Mouse (Mus musculus) midbrain, embryonic 11.5 days (tissue): Measurements from ENCODE around the gene Aqp2. TPM values are rescaled to one million over a fixed set of nuclear protein-coding genes. Genes with fewer than 3 reads are reported as not detected.

Experiments used
- ATAC-seq: fragments of 200-750 bp; cut with Nextera tagmentation; 2 replicates; pipeline ENCODE4 v1.8.0; 2017; ENCODE audit warnings: moderate TSS enrichment, moderate library complexity; ENCODE audit not compliant: low FRiP score
- DNase-seq: peaks from one replicate; pipeline ENCODE4 v3.0.0; 2015; ENCODE audit warnings: low spot score; ENCODE audit errors: missing footprints
- H3K27ac ChIP-seq: fragments of 300-500 bp; sonication (generic); 2 replicates; pipeline ENCODE4 v1.5.1; 2014; ENCODE audit warnings: low read depth, low read length
- H3K27me3 ChIP-seq: fragments of 300-500 bp; sonication (generic); 2 replicates; pipeline ENCODE4 v1.6.1; 2014; ENCODE audit warnings: mild to moderate bottlenecking, low read length, moderate library complexity, mixed read lengths; ENCODE audit not compliant: control insufficient read depth, insufficient read depth
- H3K36me3 ChIP-seq: fragments of 300-500 bp; sonication (generic); 2 replicates; pipeline ENCODE4 v1.6.1; 2014; ENCODE audit warnings: mild to moderate bottlenecking, low read length, moderate library complexity, mixed read lengths; ENCODE audit not compliant: control insufficient read depth, insufficient read depth
- H3K4me1 ChIP-seq: fragments of 300-500 bp; sonication (generic); 2 replicates; pipeline ENCODE4 v1.6.1; 2014; ENCODE audit warnings: low read length; ENCODE audit not compliant: control insufficient read depth, insufficient read depth
- H3K4me2 ChIP-seq: fragments of 300-500 bp; sonication (generic); 2 replicates; pipeline ENCODE4 v1.6.1; 2014; ENCODE audit warnings: mild to moderate bottlenecking, moderate library complexity
- H3K4me3 ChIP-seq: fragments of 300-500 bp; sonication (generic); 2 replicates; pipeline ENCODE4 v1.5.1; 2014; ENCODE audit warnings: low read depth, low read length
- H3K9ac ChIP-seq: fragments of 300-500 bp; sonication (generic); 2 replicates; pipeline ENCODE4 v1.6.1; 2014; ENCODE audit warnings: low read length
- H3K9me3 ChIP-seq: fragments of 300-500 bp; sonication (generic); 2 replicates; pipeline ENCODE4 v1.6.1; 2016; ENCODE audit warnings: low read length; ENCODE audit not compliant: control insufficient read depth
- WGBS: fragments of 180-500 bp; shearing (Covaris S2); extraction: QIAGEN DNeasy Blood & Tissue Kit; methylation state at CpG from one replicate; pipeline ENCODE4 v1.1.7; 2014; 5-methylcytosine and 5-hydroxymethylcytosine counted together
- polyA plus RNA-seq: library from polyadenylated mRNA; unstranded; fragments of >200 nt; fragmentation: Nextera tagmentation; extraction: Ambion mirVana; gene quantifications from 2 replicates; pipeline ENCODE4 v1.2.1, GENCODE M21; 2014

Aqp2 gene
- polyA plus RNA-seq, 1 experiment from 2014 or later, result not detected

DNA sequence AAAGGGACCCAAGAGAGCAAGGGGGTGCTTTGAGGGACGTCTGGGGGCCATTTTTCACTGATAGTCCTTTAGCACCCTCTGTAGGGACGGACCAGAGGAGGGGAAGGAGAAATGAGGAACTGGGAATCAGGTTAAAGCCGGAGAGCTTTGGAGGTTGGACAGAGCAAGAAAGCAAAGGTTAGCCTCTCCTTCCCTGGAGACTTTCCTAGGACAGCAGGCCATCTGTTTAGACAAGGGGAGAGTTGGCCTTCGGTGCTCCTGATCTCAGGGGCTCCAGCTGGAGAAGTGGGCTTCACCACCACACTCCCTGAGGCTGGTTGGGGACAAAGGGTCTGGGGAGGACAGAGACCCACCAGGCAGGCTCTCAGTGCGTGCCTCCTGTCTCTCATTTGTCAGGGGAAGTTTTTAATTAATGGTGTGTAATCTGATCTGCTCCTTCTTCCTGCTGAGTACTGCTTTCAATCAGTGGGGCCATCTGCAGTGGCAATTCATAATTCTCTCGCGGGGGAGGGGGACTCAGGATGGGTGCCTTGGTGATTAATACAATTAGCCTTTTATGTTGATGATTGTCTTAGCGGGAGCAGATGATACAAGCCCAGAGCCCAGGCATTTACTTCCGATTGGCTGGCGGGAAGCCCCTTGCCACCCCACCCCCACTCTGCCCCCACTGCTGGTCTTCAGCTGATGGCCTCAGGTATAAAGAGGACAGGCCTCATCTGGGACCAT is 28.7 kb downstream of the Aqp2 start:
- H3K9ac ChIP-seq, result no peak overlapping the region
- WGBS, result 20% methylated on average over 10 of the region's 10 CpGs
- peak overlapping the region; percentile 35; the same call in 1 of the 2 replicates for H3K27ac ChIP-seq
- peak; percentile 63; the same call in 1 of the 2 replicates for ATAC-seq
- peaks cover 14% of the 10 kb centered on the region for H3K4me1 ChIP-seq
- no peak overlapping the region for H3K4me2 ChIP-seq
- H3K27me3 ChIP-seq, result no peaks in the 10 kb centered on the region
- no peak overlapping the region for H3K4me3 ChIP-seq
- H3K36me3 ChIP-seq, result no peaks in the 10 kb centered on the region
- DNase-seq, result peak; percentile 82
- no peaks in the 10 kb centered on the region for H3K9me3 ChIP-seq

DNA sequence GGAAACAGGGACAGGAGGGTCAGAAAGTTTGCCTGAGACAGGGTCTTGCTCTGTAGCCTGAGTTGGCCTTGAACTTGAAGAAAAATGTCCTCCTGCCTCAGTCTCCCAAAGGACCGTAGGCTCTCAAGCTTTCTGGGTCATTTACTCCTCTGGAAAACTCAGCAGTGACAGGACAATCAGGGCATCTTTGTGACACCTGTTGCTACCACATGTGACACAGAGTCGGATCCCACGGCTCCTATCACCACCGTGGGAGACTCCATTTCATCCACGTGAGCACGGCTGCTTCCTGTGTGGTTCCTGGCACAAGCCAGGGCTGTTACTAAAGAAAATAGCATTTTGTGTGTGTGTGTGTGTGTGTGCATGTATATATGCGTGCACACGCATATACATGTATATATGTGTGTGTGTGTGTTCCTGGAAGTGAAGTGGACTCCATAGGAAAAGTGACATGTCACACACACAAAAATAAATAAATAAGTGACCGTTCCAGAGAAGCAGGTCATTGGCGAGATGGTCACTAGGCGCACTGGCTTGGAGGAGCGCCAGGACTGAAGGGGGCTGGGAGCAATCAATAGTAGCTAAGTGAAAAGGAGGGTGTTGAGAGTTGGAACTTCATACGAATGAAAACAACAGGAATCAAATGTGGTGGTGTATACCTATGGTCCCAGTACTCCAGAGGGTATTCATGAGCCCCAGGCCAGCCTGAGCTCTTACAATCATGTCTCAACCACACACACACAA is 29.7 kb downstream of the Aqp2 start:
- Histone ChIP-seq H3K9ac (no peak overlapping the region), H3K27ac (no peak overlapping the region), H3K36me3 (no peaks in the 10 kb centered on the region), H3K4me1 (peaks cover 14% of the 10 kb centered on the region), H3K4me2 (no peak overlapping the region), H3K9me3 (no peaks in the 10 kb centered on the region), H3K27me3 (no peaks in the 10 kb centered on the region), H3K4me3 (no peak overlapping the region)
- WGBS, result 90% methylated on average over 13 of the region's 13 CpGs
- ATAC-seq, result no peak
- DNase-seq, result no peak

DNA sequence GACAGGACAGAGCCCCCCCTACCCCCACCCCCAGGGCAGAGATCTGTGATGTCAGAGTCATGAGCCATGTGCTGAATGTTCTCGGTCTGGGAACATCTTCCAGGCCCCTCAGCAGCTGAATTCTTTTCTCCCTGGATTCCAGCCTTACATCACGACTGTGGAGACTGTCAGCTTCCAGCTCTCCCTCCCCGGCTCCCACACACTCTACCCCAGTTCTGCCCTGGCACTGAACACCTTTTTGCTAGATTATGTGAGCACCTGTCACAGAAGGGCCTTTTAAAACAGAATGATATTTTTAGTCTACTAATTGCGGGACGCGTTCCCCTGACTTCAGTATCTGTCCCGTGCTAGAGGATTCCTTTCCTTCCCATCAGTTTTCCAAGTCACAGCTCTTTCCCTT is 32.7 kb downstream of the Aqp2 start:
- no peaks in the 10 kb centered on the region for H3K9me3 ChIP-seq
- peaks cover 19% of the 10 kb centered on the region for H3K4me1 ChIP-seq
- no peaks in the 10 kb centered on the region for H3K36me3 ChIP-seq
- no peak overlapping the region for H3K4me2 ChIP-seq
- H3K27ac ChIP-seq, result no peak overlapping the region
- H3K9ac ChIP-seq, result no peak overlapping the region
- WGBS, result 72% methylated on average over 7 of the region's 7 CpGs
- ATAC-seq (no peak), DNase-seq (no peak)
- H3K4me3 ChIP-seq, result no peak overlapping the region
- no peaks in the 10 kb centered on the region for H3K27me3 ChIP-seq

DNA sequence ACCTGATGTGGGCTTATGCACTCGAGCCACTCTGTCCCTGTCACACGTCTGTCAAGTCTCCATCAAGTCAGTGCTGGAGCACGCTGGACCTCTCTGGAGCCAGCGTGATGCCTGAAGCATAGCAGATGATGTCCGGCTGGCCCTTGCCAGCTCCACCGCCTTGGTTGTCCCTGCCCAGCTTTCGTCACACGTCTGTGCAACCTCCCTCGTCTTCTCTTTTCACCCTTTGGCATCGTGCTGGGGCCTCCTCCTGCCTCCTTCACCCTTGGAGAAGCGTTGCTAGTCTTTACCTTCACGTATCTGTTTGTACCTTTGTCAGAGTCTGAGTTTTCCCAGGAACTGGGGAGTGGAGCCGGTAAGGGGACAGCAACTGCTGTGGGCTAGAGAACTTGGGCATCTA is 35.4 kb downstream of the Aqp2 start:
- Histone ChIP-seq H3K27ac (no peak overlapping the region), H3K4me2 (no peak overlapping the region), H3K9ac (no peak overlapping the region), H3K27me3 (no peaks in the 10 kb centered on the region), H3K9me3 (no peaks in the 10 kb centered on the region), H3K36me3 (no peaks in the 10 kb centered on the region), H3K4me3 (no peak overlapping the region), H3K4me1 (0 out of 2 replicates have a peak, but pooled peaks cover 10% of the 10 kb centered on the region)
- 76% methylated on average over 13 of the region's 13 CpGs for WGBS
- DNase-seq (no peak), ATAC-seq (no peak)

DNA sequence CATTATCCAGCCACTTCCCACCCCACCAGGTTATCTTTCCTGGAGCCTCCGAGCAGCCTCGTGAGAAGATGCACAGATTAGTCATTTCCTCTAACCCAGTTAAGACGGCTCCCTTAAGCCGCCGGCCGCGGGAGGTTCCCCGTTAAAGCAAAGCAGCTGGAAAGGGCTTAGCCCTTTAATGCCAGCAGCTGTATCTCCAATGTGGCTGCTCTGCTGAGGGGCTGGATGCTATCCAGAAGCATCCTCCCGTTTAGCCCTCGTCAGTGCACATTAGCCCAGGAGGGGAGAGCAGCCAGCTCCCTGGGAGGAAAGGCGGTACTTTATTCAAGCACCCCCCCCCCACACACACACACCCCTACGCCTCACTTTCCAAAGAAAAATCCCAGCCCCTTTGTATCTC is 35.9 kb downstream of the Aqp2 start:
- WGBS, result 5% methylated on average over 12 of the region's 12 CpGs
- H3K27ac ChIP-seq, result no peak overlapping the region
- peak overlapping the region; percentile 20; the same call in 1 of the 2 replicates for H3K9ac ChIP-seq
- H3K27me3 ChIP-seq, result no peaks in the 10 kb centered on the region
- ATAC-seq (no peak), DNase-seq (no peak)
- no peaks in the 10 kb centered on the region for H3K9me3 ChIP-seq
- H3K4me1 ChIP-seq, result 0 out of 2 replicates have a peak, but pooled peaks cover 10% of the 10 kb centered on the region
- H3K36me3 ChIP-seq, result no peaks in the 10 kb centered on the region
- H3K4me2 ChIP-seq, result no peak overlapping the region
- H3K4me3 ChIP-seq, result no peak overlapping the region

DNA sequence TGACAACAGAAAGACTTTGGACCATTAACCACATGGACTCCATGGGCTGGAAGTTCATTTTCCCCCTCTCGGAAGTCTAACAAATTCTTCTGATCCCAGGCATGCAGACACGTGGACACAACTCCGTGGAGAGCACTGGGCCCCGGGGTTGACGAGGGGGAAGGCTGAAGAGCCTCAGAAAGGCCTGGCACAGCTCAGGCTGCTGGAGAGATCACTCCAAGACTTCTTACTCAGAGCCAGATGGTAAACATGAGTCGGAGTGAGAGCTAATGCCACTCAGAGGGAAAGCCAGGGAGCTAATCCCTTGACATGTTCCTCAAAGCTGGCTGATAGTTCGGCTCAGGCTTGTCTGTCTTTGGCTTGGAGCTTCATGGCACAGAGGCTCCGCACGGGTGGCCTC is 36.4 kb downstream of the Aqp2 start:
- 0 out of 2 replicates have a peak, but pooled peaks cover 10% of the 10 kb centered on the region for H3K4me1 ChIP-seq
- DNase-seq (no peak), ATAC-seq (no peak)
- no peak overlapping the region for H3K4me2 ChIP-seq
- no peaks in the 10 kb centered on the region for H3K36me3 ChIP-seq
- no peaks in the 10 kb centered on the region for H3K27me3 ChIP-seq
- no peaks in the 10 kb centered on the region for H3K9me3 ChIP-seq
- no peak overlapping the region for H3K9ac ChIP-seq
- 36% methylated on average over 9 of the region's 9 CpGs for WGBS
- no peak overlapping the region for H3K27ac ChIP-seq
- H3K4me3 ChIP-seq, result no peak overlapping the region

DNA sequence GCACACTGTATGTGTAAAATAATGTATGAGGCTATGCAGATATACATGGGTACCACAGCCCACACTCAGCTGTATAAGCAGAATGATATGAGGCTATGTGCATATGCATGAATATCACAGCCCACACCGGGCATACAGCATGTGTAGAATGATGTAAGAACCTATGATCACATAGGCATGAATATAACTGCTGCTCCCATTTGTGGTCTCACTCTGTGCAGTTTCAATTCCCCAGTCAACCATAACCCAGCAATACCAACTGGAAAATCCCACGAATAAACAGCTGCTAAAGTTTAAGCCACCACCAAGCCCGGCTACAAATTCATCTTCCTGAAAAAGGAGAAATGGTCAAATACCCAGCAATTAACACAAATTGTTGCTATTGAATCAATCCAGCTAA is 39.7 kb downstream of the Aqp2 start:
- Histone ChIP-seq H3K4me3 (no peak overlapping the region), H3K4me2 (no peak overlapping the region), H3K4me1 (0 out of 2 replicates have a peak, but pooled peaks cover 8% of the 10 kb centered on the region), H3K27me3 (no peaks in the 10 kb centered on the region), H3K9me3 (no peaks in the 10 kb centered on the region), H3K36me3 (peaks cover 12% of the 10 kb centered on the region), H3K9ac (no peak overlapping the region), H3K27ac (no peak overlapping the region)
- ATAC-seq (no peak), DNase-seq (no peak)
- WGBS, result 90% methylated on average over 3 of the region's 3 CpGs

DNA sequence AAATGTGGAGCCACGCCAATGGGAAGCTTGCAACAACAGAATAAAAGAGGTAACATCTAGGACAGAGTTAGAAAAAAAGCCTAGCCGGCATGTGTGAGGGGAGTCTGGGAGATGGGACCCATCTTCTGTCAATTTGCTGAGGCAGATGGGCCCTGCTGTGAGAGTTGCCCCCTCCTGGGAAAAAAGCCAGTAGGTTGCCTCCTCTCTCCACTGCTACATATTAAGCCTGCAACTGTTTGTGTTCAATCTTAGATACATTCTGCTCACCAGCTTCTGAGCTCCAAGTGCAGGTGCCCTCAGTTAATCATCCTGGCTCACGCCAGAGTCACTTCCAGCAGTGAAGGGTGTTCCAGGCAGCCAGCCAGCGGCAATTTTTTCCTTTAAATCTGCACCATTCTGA is 41.0 kb downstream of the Aqp2 start:
- Histone ChIP-seq H3K27me3 (no peaks in the 10 kb centered on the region), H3K4me3 (no peak overlapping the region), H3K36me3 (peaks cover 19% of the 10 kb centered on the region), H3K4me2 (no peak overlapping the region), H3K9ac (no peak overlapping the region), H3K27ac (no peak overlapping the region), H3K9me3 (no peaks in the 10 kb centered on the region), H3K4me1 (0 out of 2 replicates have a peak, but pooled peaks cover 7% of the 10 kb centered on the region)
- no peak for DNase-seq
- ATAC-seq, result no peak
- whole genome bisulfite sequencing, result 85% methylated on average over 4 of the region's 4 CpGs

DNA sequence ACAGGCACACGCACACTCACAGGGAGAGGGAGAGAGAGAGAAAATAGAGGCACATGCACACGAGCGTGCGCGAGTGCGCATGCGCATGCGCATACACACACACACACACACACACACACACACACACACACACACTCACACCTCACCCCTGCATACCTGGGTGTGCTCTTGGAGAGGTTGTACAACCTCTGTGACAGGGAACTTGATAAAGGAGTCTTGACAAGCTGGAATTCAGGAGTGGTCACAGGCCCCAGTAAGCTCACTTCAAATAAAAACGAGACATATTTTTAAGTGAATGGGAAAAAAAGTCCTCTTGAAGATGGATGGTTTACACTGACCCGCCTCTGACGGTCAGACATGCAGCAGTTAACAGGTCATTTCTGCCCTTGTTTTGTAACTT is 43.2 kb downstream of the Aqp2 start:
- no peak overlapping the region for H3K27ac ChIP-seq
- H3K4me3 ChIP-seq, result no peak overlapping the region
- H3K4me1 ChIP-seq, result no peaks in the 10 kb centered on the region
- DNase-seq, result no peak
- peaks cover 33% of the 10 kb centered on the region for H3K36me3 ChIP-seq
- 97% methylated on average over 11 of the region's 11 CpGs for WGBS
- H3K4me2 ChIP-seq, result no peak overlapping the region
- H3K9ac ChIP-seq, result no peak overlapping the region
- no peaks in the 10 kb centered on the region for H3K9me3 ChIP-seq
- no peaks in the 10 kb centered on the region for H3K27me3 ChIP-seq
- ATAC-seq, result no peak
